Mouse (Mus musculus): Measurements from ENCODE around the gene 4930516K23Rik.

- TF ChIP-seq CTCF (IDR thresholded peaks at IDR 0.05) (no peak), POLR2A (IDR thresholded peaks at IDR 0.05; ENCODE audit: insufficient read depth, low read depth, low read length) (no peak)
These were observed 42.3 kb downstream of the 4930516K23Rik start for GRCm38 (mm10) chr7:104018953-104019352.

Measured in heart, adult 2 months (tissue).